Mouse (Mus musculus) ES-E14 (cell line): ENCODE measurements around the gene Fnbp1l. TPM values are rescaled to one million over a fixed set of nuclear protein-coding genes. Genes with fewer than 3 reads are reported as not detected.

Experiments used
- DNase-seq: peaks from one replicate; pipeline ENCODE4 v3.0.0-alpha.2; 2013; ENCODE audit warnings: low read depth, low spot score
- H3K27ac ChIP-seq: 2 replicates; pipeline ENCODE4 v1.5.1; 2012; ENCODE audit warnings: low read depth, mild to moderate bottlenecking, low read length, moderate library complexity, mixed read lengths; ENCODE audit not compliant: poor library complexity, insufficient read depth, severe bottlenecking
- H3K36me3 ChIP-seq: 2 replicates; pipeline ENCODE4 v1.6.1; 2012; ENCODE audit warnings: mild to moderate bottlenecking, low read length, moderate library complexity, mixed read lengths; ENCODE audit not compliant: control insufficient read depth, poor library complexity, insufficient read depth, severe bottlenecking
- H3K4me1 ChIP-seq, 2 experiments: fragments of 150-350 bp in 1 of 2; sonication (generic) in 1 of 2; 2 replicates each; pipeline ENCODE4 v1.6.1; 2012; ENCODE audit warnings: low read length in 2 of 2, mild to moderate bottlenecking in 1 of 2, mixed read lengths in 1 of 2; ENCODE audit not compliant: control insufficient read depth in 2 of 2, insufficient read depth in 2 of 2, poor library complexity in 1 of 2
- H3K4me3 ChIP-seq, 2 experiments: fragments of 150-350 bp in 1 of 2; sonication (generic) in 1 of 2; 2 replicates each; pipeline ENCODE4 v1.5.1; 2012; ENCODE audit warnings: low read length in 2 of 2, low read depth in 1 of 2, mild to moderate bottlenecking in 1 of 2, mixed read lengths in 1 of 2; ENCODE audit not compliant: insufficient read depth in 1 of 2, poor library complexity in 1 of 2, severe bottlenecking in 1 of 2
- H3K9ac ChIP-seq: 2 replicates; pipeline ENCODE4 v1.6.1; 2012; ENCODE audit warnings: low read depth, mild to moderate bottlenecking, low read length, mixed read lengths; ENCODE audit not compliant: poor library complexity, insufficient read depth, severe bottlenecking
- H3K9me3 ChIP-seq: fragments of 150-350 bp; sonication (generic); 2 replicates; pipeline ENCODE4 v1.6.1; 2012; ENCODE audit warnings: low read depth, mild to moderate bottlenecking, low read length; ENCODE audit not compliant: control insufficient read depth, insufficient read depth
- CHD2 ChIP-seq: IDR thresholded peaks from 2 replicates; pipeline ENCODE4 v1.6.1; 2014; ENCODE audit warnings: mild to moderate bottlenecking, low read depth, low read length, inconsistent platforms
- HCFC1 ChIP-seq: IDR thresholded peaks from 2 replicates; pipeline ENCODE4 v1.6.1; 2012; ENCODE audit warnings: low read length, inconsistent platforms, borderline replicate concordance; ENCODE audit not compliant: insufficient read depth
- MAFK ChIP-seq: IDR thresholded peaks from 2 replicates; pipeline ENCODE4 v1.6.1; 2014; ENCODE audit warnings: mild to moderate bottlenecking, low read depth, low read length, inconsistent platforms; ENCODE audit not compliant: insufficient read depth
- ZC3H11A ChIP-seq: IDR thresholded peaks from 2 replicates; pipeline ENCODE4 v1.6.1; 2012; ENCODE audit warnings: low read depth, mild to moderate bottlenecking, inconsistent platforms, low read length, borderline replicate concordance
- ZNF384 ChIP-seq: IDR thresholded peaks from 2 replicates; pipeline ENCODE4 v1.6.1; 2012; ENCODE audit warnings: low read depth, low read length, inconsistent platforms
- in situ Hi-C, 2 experiments: fragments of 600-800 bp; cut with MboI; formaldehyde crosslinking; loops; one replicate each; pipeline ENCODE4 v1.15.1; 2025; ENCODE audit warnings: low sequenced_read_pairs in 2 of 2, inconsistent platforms in 1 of 2; ENCODE audit not compliant: unreplicated experiment in 2 of 2
- total RNA-seq: library from RNA; depleted of rRNA; stranded (reverse); fragments of 300-350 nt; gene quantifications from 2 replicates; pipeline ENCODE4 v1.2.3, GENCODE M21; 2012

Gene Fnbp1l
- total RNA-seq, 1 experiment, result 25.5 TPM

GRCm38 (mm10) chr3:122510240-122510750, 109.2 kb downstream of the Fnbp1l start:
- no peak for DNase-seq
- TF ChIP-seq HCFC1 (no peak), ZNF384 (no peak), ZC3H11A (no peak), CHD2 (no peak), MAFK (no peak)
- peaks cover 3 to 8% of the 10 kb centered on the region in 2 experiments; a peak in 2 of 4 replicates for H3K4me1 ChIP-seq
- H3K4me3 ChIP-seq, result no peak overlapping the region
- in situ Hi-C loops, result no loop called here
- no peak overlapping the region for H3K27ac ChIP-seq
- no peaks in the 10 kb centered on the region for H3K9me3 ChIP-seq
- H3K36me3 ChIP-seq, result peaks cover 20% of the 10 kb centered on the region
- no peak overlapping the region for H3K9ac ChIP-seq

GRCm38 (mm10) chr3:122509534-122510239, 109.8 kb downstream of the Fnbp1l start:
- TF ChIP-seq HCFC1 (no peak), ZNF384 (no peak), MAFK (no peak), CHD2 (no peak), ZC3H11A (no peak)
- H3K9ac ChIP-seq, result no peak overlapping the region
- in situ Hi-C loops, result no loop called here

GRCm38 (mm10) chr3:122509084-122509483, 110.4 kb downstream of the Fnbp1l start:
- Histone ChIP-seq H3K9me3 (no peaks in the 10 kb centered on the region), H3K9ac (no peak overlapping the region), H3K36me3 (peaks cover 17% of the 10 kb centered on the region), H3K4me3 (no peak overlapping the region), H3K4me1 (peaks cover 3 to 8% of the 10 kb centered on the region in 2 experiments; a peak in 2 of 4 replicates), H3K27ac (no peak overlapping the region)
- no peak for DNase-seq
- TF ChIP-seq ZC3H11A (peak; percentile 23; the same call in 1 of the 2 replicates), HCFC1 (no peak), MAFK (0 out of 2 replicates have a peak, but pooled peaks have one; percentile 21), CHD2 (no peak), ZNF384 (no peak)
- in situ Hi-C loops, result no loop called here

More at GRCm38 (mm10) chr3:122509534-122510239, 109.8 kb downstream of the Fnbp1l start:
- Histone ChIP-seq H3K9me3 (no peaks in the 10 kb centered on the region), H3K4me1 (peaks cover 3 to 8% of the 10 kb centered on the region in 2 experiments; a peak in 2 of 4 replicates), H3K4me3 (no peak overlapping the region), H3K36me3 (peaks cover 17% of the 10 kb centered on the region), H3K27ac (no peak overlapping the region)
- DNase-seq, result no peak

GRCm38 (mm10) chr3:122507826-122508225, 111.7 kb downstream of the Fnbp1l start:
- H3K9ac ChIP-seq, result peak overlapping the region; percentile 39
- H3K9me3 ChIP-seq, result no peaks in the 10 kb centered on the region
- H3K4me1 ChIP-seq, result peaks cover 3 to 8% of the 10 kb centered on the region in 2 experiments; a peak in 2 of 4 replicates
- in situ Hi-C loops, result no loop called here
- H3K36me3 ChIP-seq, result peaks cover 14% of the 10 kb centered on the region
- no peak overlapping the region for H3K27ac ChIP-seq
- peak overlapping the region; percentile 15 to 50; a peak in 3 of 4 replicates for H3K4me3 ChIP-seq
- DNase-seq, result no peak
- TF ChIP-seq CHD2, result no peak
